Mouse (Mus musculus) 3134 (cell line): ENCODE measurements around the gene Zg16.
A peak's percentile ranks its signal among the peaks of the same experiment; 100 is the strongest.

ENCODE experiments used
- DNase-seq: peaks from one replicate; pipeline ENCODE4 v3.0.0-alpha.2; 2011; ENCODE audit warnings: low spot score; ENCODE audit not compliant: insufficient read length; ENCODE audit errors: extremely low read depth

Zg16 gene

GRCm38 (mm10) chr7:127008239-127009019 lies 78.7 kb downstream of the Zg16 start:
- peak; percentile 78 for DNase-seq

- no peak for DNase-seq
These were observed 79.7 kb downstream of the Zg16 start for GRCm38 (mm10) chr7:127007313-127008024.

GRCm38 (mm10) chr7:127004122-127004875 lies 82.8 kb downstream of the Zg16 start:
- no peak for DNase-seq

- DNase-seq, result no peak
These were observed 83.5 kb downstream of the Zg16 start for GRCm38 (mm10) chr7:127003620-127004019.
